Mouse (Mus musculus) heart, embryonic 14.5 days (tissue): Measurements from ENCODE around the gene Map3k9. TPM values are rescaled to one million over a fixed set of nuclear protein-coding genes. Genes with fewer than 3 reads are reported as not detected.
A peak's percentile ranks its signal among the peaks of the same experiment; 100 is the strongest.

ENCODE experiments used
- ATAC-seq: fragments of 200-750 bp; cut with Nextera tagmentation; 2 replicates; pipeline ENCODE4 v1.8.0; 2017; ENCODE audit warnings: low read depth, moderate TSS enrichment; ENCODE audit not compliant: insufficient number of reproducible peaks, insufficient read depth, low FRiP score
- H3K27ac ChIP-seq, 2 experiments: fragments of 200-500 bp in 1 of 2; fragments of 300-500 bp in 1 of 2; sonication (generic) in 1 of 2; replicated peaks in 1 of 2; 2 replicates each; pipeline ENCODE4 v1.5.1; 2012 to 2014; ENCODE audit warnings: low read depth in 2 of 2, low read length in 2 of 2, control low read depth in 1 of 2, mild to moderate bottlenecking in 1 of 2, mixed read lengths in 1 of 2; ENCODE audit not compliant: control insufficient read depth in 1 of 2, insufficient read depth in 1 of 2
- H3K27me3 ChIP-seq: fragments of 300-500 bp; sonication (generic); 2 replicates; pipeline ENCODE4 v1.6.1; 2014; ENCODE audit warnings: mild to moderate bottlenecking, low read length, control low read depth; ENCODE audit not compliant: control insufficient read depth, insufficient read depth
- H3K36me3 ChIP-seq: fragments of 300-500 bp; sonication (generic); 2 replicates; pipeline ENCODE4 v1.6.1; 2014; ENCODE audit warnings: mild to moderate bottlenecking, control low read depth, low read length, mixed read lengths; ENCODE audit not compliant: control insufficient read depth, insufficient read depth
- H3K4me1 ChIP-seq, 2 experiments: fragments of 200-500 bp in 1 of 2; fragments of 300-500 bp in 1 of 2; sonication (generic) in 1 of 2; 2 replicates each; pipeline ENCODE4 v1.6.1; 2012 to 2014; ENCODE audit warnings: low read length in 2 of 2, control low read depth in 1 of 2, mixed read lengths in 1 of 2; ENCODE audit not compliant: control insufficient read depth in 2 of 2, insufficient read depth in 2 of 2
- H3K4me2 ChIP-seq: fragments of 300-500 bp; sonication (generic); 2 replicates; pipeline ENCODE4 v1.6.1; 2014; ENCODE audit warnings: mild to moderate bottlenecking, low read length
- H3K4me3 ChIP-seq, 2 experiments: fragments of 200-500 bp in 1 of 2; fragments of 300-500 bp in 1 of 2; sonication (generic) in 1 of 2; 2 replicates each; pipeline ENCODE4 v1.5.1; 2012 to 2014; ENCODE audit warnings: low read length in 2 of 2, mild to moderate bottlenecking in 2 of 2, control low read depth in 1 of 2, low read depth in 1 of 2, moderate library complexity in 1 of 2; ENCODE audit not compliant: control insufficient read depth in 1 of 2, insufficient read depth in 1 of 2
- H3K9ac ChIP-seq: fragments of 300-500 bp; sonication (generic); 2 replicates; pipeline ENCODE4 v1.6.1; 2014; ENCODE audit warnings: mild to moderate bottlenecking, low read length
- H3K9me3 ChIP-seq: fragments of 300-500 bp; sonication (generic); 2 replicates; pipeline ENCODE4 v1.6.1; 2016; ENCODE audit warnings: low read length, control low read depth; ENCODE audit not compliant: control insufficient read depth
- WGBS: fragments of 180-500 bp; shearing (Covaris S2); extraction: QIAGEN DNeasy Blood & Tissue Kit; methylation state at CpG from one replicate; pipeline ENCODE4 v1.1.7; 2014; 5-methylcytosine and 5-hydroxymethylcytosine counted together
- polyA plus RNA-seq: library from polyadenylated mRNA; unstranded; fragments of >200 nt; fragmentation: Nextera tagmentation; extraction: Ambion mirVana; gene quantifications from 2 replicates; pipeline ENCODE4 v1.2.1, GENCODE M21; 2014

The Map3k9 gene
- polyA plus RNA-seq, 1 experiment from 2014 or later = 0.24 TPM

GRCm38 (mm10) chr12:81688537-81688936 is 92.4 kb downstream of the Map3k9 start:
- 52% methylated on average over 4 of the region's 4 CpGs for WGBS
- no peak overlapping the region for H3K9ac ChIP-seq
- peaks cover 5% of the 10 kb centered on the region in 2 experiments; a peak in 3 of 4 replicates for H3K4me1 ChIP-seq
- no peaks in the 10 kb centered on the region for H3K27me3 ChIP-seq
- no peak overlapping the region for H3K4me2 ChIP-seq
- H3K36me3 ChIP-seq = no peaks in the 10 kb centered on the region
- H3K9me3 ChIP-seq = no peaks in the 10 kb centered on the region
- H3K4me3 ChIP-seq = no peak overlapping the region
- peak overlapping the region; percentile 52 to 68; a peak in 3 of 4 replicates for H3K27ac ChIP-seq
- ATAC-seq = no peak; the same call in 1 of the 2 replicates

DNA sequence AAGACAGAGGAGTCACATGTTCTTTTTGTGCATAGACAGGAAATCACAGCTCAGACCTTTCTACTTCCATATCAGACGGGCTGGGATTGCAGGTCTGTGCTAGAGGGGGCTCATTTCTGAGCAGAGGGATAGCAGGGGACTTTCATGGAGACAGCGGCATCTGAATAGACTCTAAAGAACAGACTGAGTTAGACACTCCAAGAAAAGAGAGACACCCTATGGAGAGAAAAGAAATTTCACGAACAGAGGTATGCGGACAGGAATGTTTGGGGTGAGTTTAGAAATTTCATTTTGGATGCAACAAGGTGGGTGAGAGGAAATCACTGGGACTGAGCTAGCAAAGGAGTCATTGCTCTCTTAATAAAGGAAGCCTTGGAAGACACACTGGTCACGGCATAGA is 93.1 kb downstream of the Map3k9 start:
- Histone ChIP-seq H3K27me3 (no peaks in the 10 kb centered on the region), H3K4me1 (peaks cover 5% of the 10 kb centered on the region in 2 experiments; a peak in 3 of 4 replicates), H3K9ac (no peak overlapping the region), H3K4me3 (no peak overlapping the region), H3K4me2 (no peak overlapping the region), H3K36me3 (no peaks in the 10 kb centered on the region), H3K9me3 (no peaks in the 10 kb centered on the region), H3K27ac (peak overlapping the region; percentile 52 to 68; a peak in 1 of 4 replicates)
- ATAC-seq = no peak
- 69% methylated on average over 5 of the region's 5 CpGs for WGBS

DNA sequence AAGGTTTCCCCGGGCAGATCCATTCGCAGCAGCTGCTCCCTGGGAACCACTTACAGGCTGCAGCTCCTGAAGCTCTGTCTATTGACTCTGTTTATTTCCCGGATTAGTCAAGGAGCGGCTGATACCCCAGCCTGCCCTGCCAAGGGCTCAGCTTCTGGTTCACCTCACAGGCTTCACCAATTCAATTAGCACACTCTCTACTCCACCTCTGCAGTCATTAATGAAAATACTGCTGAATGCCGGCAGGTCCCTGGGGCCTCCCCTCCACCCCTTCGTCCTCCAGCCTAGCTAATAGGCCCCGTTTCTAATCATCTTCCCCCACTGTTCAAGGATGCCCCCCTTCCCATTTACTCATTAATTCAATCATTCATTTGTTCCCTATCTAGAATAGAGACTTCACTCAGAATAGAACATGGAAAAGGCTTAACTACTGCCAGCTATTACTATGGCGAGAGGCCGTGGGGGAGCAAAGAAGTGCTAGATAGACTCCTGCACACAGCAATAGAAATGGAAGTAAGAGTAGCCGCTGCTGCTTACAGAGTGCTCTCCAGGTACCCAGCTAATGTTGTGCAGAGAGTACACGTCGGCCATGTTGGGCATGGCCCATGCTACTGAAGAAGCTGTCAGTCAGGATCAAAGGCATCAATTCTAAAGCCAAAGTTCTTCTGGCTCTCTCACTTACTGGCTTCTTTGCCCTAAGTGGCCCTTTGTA is 94.4 kb downstream of the Map3k9 start:
- Histone ChIP-seq H3K4me1 (peaks cover 5% of the 10 kb centered on the region in 2 experiments; a peak in 3 of 4 replicates), H3K36me3 (no peaks in the 10 kb centered on the region), H3K27ac (no peak overlapping the region), H3K4me3 (no peak overlapping the region), H3K9me3 (no peaks in the 10 kb centered on the region), H3K9ac (no peak overlapping the region), H3K4me2 (no peak overlapping the region), H3K27me3 (no peaks in the 10 kb centered on the region)
- WGBS = 50% methylated on average over 12 of the region's 12 CpGs
- no peak for ATAC-seq

GRCm38 (mm10) chr12:81685981-81686380 is 95.0 kb downstream of the Map3k9 start:
- 50% methylated on average over 3 of the region's 3 CpGs for WGBS
- Histone ChIP-seq H3K36me3 (no peaks in the 10 kb centered on the region), H3K9me3 (no peaks in the 10 kb centered on the region), H3K4me2 (no peak overlapping the region), H3K4me3 (no peak overlapping the region), H3K27me3 (no peaks in the 10 kb centered on the region), H3K27ac (no peak overlapping the region), H3K4me1 (peaks cover 5% of the 10 kb centered on the region in 2 experiments; a peak in 3 of 4 replicates), H3K9ac (no peak overlapping the region)
- ATAC-seq = no peak

DNA sequence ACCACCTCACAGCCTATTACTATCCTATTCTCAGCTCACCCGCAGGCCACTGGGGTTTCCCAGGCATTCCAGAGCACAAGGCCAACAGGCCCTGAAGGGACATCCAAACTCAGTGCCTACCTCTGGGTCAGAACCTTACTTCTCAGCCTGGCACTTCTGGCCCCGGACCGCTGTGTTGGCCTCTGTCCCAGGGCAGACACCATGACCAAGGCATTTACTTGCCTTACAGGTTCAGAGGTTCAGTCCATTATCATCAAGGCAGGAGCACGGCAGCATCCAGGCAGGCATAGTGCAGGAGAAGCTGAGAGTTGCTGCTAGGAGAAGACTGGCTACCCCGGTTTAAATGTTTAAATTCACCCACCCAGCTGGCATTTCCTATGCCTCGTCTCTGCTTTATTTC is 96.9 kb downstream of the Map3k9 start:
- no peak overlapping the region for H3K9ac ChIP-seq
- H3K4me3 ChIP-seq = no peak overlapping the region
- H3K4me2 ChIP-seq = no peak overlapping the region
- H3K27me3 ChIP-seq = no peaks in the 10 kb centered on the region
- peaks cover 0 to 2% of the 10 kb centered on the region in 2 experiments; a peak in 1 of 4 replicates for H3K4me1 ChIP-seq
- WGBS = 80% methylated on average over 6 of the region's 6 CpGs
- H3K36me3 ChIP-seq = no peaks in the 10 kb centered on the region
- H3K9me3 ChIP-seq = no peaks in the 10 kb centered on the region
- ATAC-seq = no peak
- H3K27ac ChIP-seq = no peak overlapping the region

DNA sequence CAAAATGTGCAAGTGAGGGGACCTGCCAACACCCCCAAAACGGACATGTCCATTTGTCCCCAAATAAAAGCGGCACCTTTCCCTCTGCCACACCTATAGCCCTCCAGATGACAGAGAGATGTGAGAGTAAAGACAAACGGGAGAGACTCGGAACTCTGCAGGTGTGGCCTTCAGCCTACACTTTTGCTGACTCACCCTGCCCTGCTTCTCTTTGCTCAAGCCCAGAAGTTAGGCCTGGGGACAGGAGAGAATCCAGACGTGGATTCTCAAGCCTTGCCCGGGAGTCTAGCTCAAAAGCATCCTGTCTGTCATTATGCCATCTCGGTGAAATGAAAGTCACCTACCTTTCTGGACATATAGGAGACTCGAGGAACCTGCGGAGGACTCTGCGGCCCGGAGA is 97.6 kb downstream of the Map3k9 start:
- WGBS = 66% methylated on average over 11 of the region's 11 CpGs
- H3K36me3 ChIP-seq = no peaks in the 10 kb centered on the region

GRCm38 (mm10) chr12:81679807-81680529 is 101.0 kb downstream of the Map3k9 start:
- H3K9me3 ChIP-seq = no peaks in the 10 kb centered on the region
- no peak overlapping the region for H3K4me3 ChIP-seq
- no peaks in the 10 kb centered on the region; a peak in 1 of 4 replicates for H3K4me1 ChIP-seq
- no peak overlapping the region for H3K4me2 ChIP-seq
- H3K9ac ChIP-seq = no peak overlapping the region
- H3K36me3 ChIP-seq = no peaks in the 10 kb centered on the region
- H3K27ac ChIP-seq = no peak overlapping the region
- WGBS = 66% methylated on average over 7 of the region's 7 CpGs
- H3K27me3 ChIP-seq = no peaks in the 10 kb centered on the region
- no peak for ATAC-seq

More for the DNA sequence above, 97.6 kb downstream of the Map3k9 start:
- H3K9ac ChIP-seq = no peak overlapping the region
- H3K4me2 ChIP-seq = no peak overlapping the region
- ATAC-seq = no peak
- no peaks in the 10 kb centered on the region for H3K9me3 ChIP-seq
- no peaks in the 10 kb centered on the region; a peak in 1 of 4 replicates for H3K4me1 ChIP-seq
- H3K4me3 ChIP-seq = no peak overlapping the region
- H3K27ac ChIP-seq = no peak overlapping the region
- H3K27me3 ChIP-seq = no peaks in the 10 kb centered on the region
